Mouse (Mus musculus) thymus, adult 2 months (tissue): ENCODE measurements around the gene Arhgap6. TPM values are rescaled to one million over a fixed set of nuclear protein-coding genes. Genes with fewer than 3 reads are reported as not detected.
A peak's percentile ranks its signal among the peaks of the same experiment; 100 is the strongest.

Source experiments
- DNase-seq: peaks from one replicate; pipeline ENCODE4 v3.0.0; 2021
- H3K27ac ChIP-seq: fragments of 200-500 bp; 2 replicates; pipeline ENCODE4 v1.5.1; 2012; ENCODE audit warnings: low read length, control low read depth; ENCODE audit not compliant: control insufficient read depth, insufficient read depth
- H3K27me3 ChIP-seq: fragments of 200-500 bp; 2 replicates; pipeline ENCODE4 v1.6.1; 2012; ENCODE audit warnings: mild to moderate bottlenecking, low read length, moderate library complexity, mixed read lengths; ENCODE audit not compliant: control insufficient read depth, insufficient read depth
- H3K36me3 ChIP-seq: fragments of 200-500 bp; 2 replicates; pipeline ENCODE4 v1.6.1; 2012; ENCODE audit warnings: mild to moderate bottlenecking, low read length, moderate library complexity; ENCODE audit not compliant: control insufficient read depth, insufficient read depth
- H3K4me1 ChIP-seq: fragments of 200-500 bp; replicated peaks from 2 replicates; pipeline ENCODE4 v1.6.1; 2012; ENCODE audit warnings: low read length; ENCODE audit not compliant: control insufficient read depth, insufficient read depth
- H3K4me3 ChIP-seq: fragments of 200-500 bp; 2 replicates; pipeline ENCODE4 v1.5.1; 2012; ENCODE audit warnings: mild to moderate bottlenecking, low read length, control low read depth, moderate library complexity; ENCODE audit not compliant: control insufficient read depth, insufficient read depth
- CTCF ChIP-seq: fragments of 200-500 bp; IDR thresholded peaks from 2 replicates; pipeline ENCODE4 v1.5.1; 2012; ENCODE audit warnings: mild to moderate bottlenecking, control low read depth, low read length, moderate library complexity, borderline replicate concordance; ENCODE audit not compliant: control insufficient read depth, poor library complexity, insufficient read depth; ENCODE audit errors: extremely low read depth
- POLR2A ChIP-seq: fragments of 200-500 bp; IDR thresholded peaks from 2 replicates; pipeline ENCODE4 v1.6.1; 2012; ENCODE audit warnings: mild to moderate bottlenecking, low read length, control low read depth, moderate library complexity; ENCODE audit not compliant: control insufficient read depth, poor library complexity, insufficient read depth; ENCODE audit errors: extremely low read depth
- WGBS: fragments of 180-500 bp; shearing (Covaris S2); methylation state at CpG from one replicate; pipeline ENCODE4 v1.1.7; 2018; 5-methylcytosine and 5-hydroxymethylcytosine counted together
- polyA plus RNA-seq: library from polyadenylated mRNA; depleted of rRNA; stranded (reverse); fragments of >200 nt; gene quantifications from 2 replicates; pipeline ENCODE4 v1.2.3, GENCODE M21; 2012

Gene Arhgap6
- polyA plus RNA-seq, 1 experiment: 0.46 TPM

DNA sequence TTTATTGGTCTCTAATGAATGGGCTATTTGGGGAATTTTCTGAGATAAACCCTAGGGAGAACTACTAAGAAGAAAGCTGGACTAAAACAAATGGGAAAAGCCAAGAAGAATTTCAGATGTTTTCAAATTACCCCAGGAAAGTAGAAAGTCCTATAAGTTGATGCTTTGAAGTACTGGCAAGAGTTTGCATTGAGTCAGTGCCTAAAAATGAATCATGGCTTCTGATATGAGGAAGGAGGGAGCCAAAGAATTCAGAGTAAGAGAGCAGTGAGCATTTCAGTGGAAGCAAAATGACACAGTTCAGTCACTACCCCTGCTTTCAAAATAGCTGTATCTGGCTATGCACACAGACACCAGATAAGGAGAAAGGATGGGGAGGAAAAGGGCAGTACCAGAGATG, 461.8 kb downstream of the Arhgap6 start:
- TF ChIP-seq POLR2A: no peak
- no peak for TF ChIP-seq CTCF
- Histone ChIP-seq H3K27ac (no peak overlapping the region), H3K36me3 (no peaks in the 10 kb centered on the region), H3K4me1 (no peaks in the 10 kb centered on the region), H3K27me3 (no peaks in the 10 kb centered on the region), H3K4me3 (no peak overlapping the region)
- no peak for DNase-seq

- DNase-seq: no peak
- WGBS: 86% methylated on average over 3 of the region's 3 CpGs
- H3K4me3 ChIP-seq: no peak overlapping the region
- no peaks in the 10 kb centered on the region for H3K36me3 ChIP-seq
- TF ChIP-seq POLR2A: no peak
- no peak for TF ChIP-seq CTCF
- H3K4me1 ChIP-seq: no peaks in the 10 kb centered on the region
- H3K27me3 ChIP-seq: no peaks in the 10 kb centered on the region
- H3K27ac ChIP-seq: no peak overlapping the region
Observed at GRCm38 (mm10) chrX:169261034-169261433, 466.1 kb downstream of the Arhgap6 start.

DNA sequence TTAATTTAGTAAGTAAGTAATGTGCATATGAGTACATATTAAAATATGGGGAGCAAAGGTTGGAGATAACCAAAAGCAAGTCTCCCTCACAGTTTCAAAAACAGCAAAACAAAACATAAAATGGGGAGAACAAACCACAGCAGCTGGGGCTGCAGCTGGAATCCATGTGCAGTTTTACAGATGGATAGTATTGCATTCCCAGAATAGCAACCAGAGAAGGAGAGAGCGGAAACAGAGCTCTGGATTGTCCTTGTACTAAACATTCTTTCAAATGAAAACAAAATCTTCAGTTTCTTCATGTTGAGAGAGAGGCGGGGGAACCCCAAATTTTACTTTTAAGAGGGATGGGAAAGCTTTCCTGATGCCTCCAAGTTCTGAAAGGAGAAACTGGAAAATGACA, 467.3 kb downstream of the Arhgap6 start:
- Histone ChIP-seq H3K4me3 (no peak overlapping the region), H3K4me1 (no peaks in the 10 kb centered on the region), H3K27me3 (no peaks in the 10 kb centered on the region), H3K36me3 (no peaks in the 10 kb centered on the region), H3K27ac (no peak overlapping the region)
- 92% methylated on average over 2 of the region's 2 CpGs for WGBS
- DNase-seq: no peak
- TF ChIP-seq POLR2A (no peak), CTCF (no peak)

GRCm38 (mm10) chrX:169263433-169264172, 468.7 kb downstream of the Arhgap6 start:
- Histone ChIP-seq H3K27ac (no peak overlapping the region), H3K27me3 (no peaks in the 10 kb centered on the region), H3K36me3 (no peaks in the 10 kb centered on the region), H3K4me1 (no peaks in the 10 kb centered on the region), H3K4me3 (no peak overlapping the region)
- DNase-seq: no peak
- TF ChIP-seq CTCF (no peak), POLR2A (no peak)
- 76% methylated on average over 8 of the region's 8 CpGs for WGBS

DNA sequence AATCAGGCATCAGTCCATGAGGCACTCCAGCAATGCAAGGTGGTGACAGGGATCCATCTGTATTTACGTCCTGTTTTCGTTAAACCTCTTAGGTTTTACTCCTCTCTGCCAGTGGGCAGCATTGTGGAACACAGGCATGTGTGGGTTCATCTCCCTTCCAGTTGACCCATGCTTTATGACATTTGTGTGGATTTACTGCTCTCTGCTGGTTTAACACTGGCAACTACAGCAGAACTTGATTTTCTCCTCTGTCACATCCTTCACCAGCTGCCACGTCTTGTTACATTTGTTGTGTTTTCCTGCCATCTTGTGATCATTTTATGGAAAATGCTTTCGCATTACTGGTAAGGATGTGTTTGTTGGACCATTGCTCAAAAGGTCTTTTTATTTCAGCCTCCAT, 504.7 kb downstream of the Arhgap6 start:
- DNase-seq: no peak
- no peak overlapping the region for H3K27ac ChIP-seq
- H3K4me1 ChIP-seq: no peaks in the 10 kb centered on the region
- no peaks in the 10 kb centered on the region for H3K27me3 ChIP-seq
- no peaks in the 10 kb centered on the region for H3K36me3 ChIP-seq
- WGBS: 79% methylated on average over 4 of the region's 4 CpGs
- TF ChIP-seq CTCF (no peak), POLR2A (no peak)
- no peak overlapping the region for H3K4me3 ChIP-seq

- no peak overlapping the region for H3K27ac ChIP-seq
- H3K4me1 ChIP-seq: no peaks in the 10 kb centered on the region
- H3K4me3 ChIP-seq: no peak overlapping the region
- no peak for TF ChIP-seq POLR2A
- TF ChIP-seq CTCF: no peak
- WGBS: 89% methylated on average over 26 of the region's 26 CpGs
- DNase-seq: no peak
- no peaks in the 10 kb centered on the region for H3K27me3 ChIP-seq
- H3K36me3 ChIP-seq: no peaks in the 10 kb centered on the region
Observed at GRCm38 (mm10) chrX:169302271-169303045, 507.6 kb downstream of the Arhgap6 start.

DNA sequence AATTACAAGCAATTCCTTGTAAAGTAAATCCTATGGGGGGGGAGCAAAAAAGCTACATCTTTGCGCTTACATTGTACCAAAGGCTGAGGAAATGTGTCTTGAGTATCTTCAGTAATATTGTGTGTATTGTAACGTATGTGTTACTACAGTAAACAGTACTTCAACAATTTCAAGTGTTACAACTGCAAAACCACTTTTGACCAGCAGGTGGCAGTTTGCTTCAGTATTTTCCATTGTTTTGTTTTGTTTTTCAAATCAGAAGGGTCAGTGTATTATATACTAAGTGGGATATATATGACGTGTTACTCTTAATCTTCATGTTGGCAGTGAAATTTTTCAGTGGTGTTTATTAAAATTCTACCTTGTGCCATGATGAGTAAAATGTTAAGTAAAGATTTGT, 509.0 kb downstream of the Arhgap6 start:
- Histone ChIP-seq H3K27me3 (no peaks in the 10 kb centered on the region), H3K27ac (no peak overlapping the region), H3K4me1 (no peaks in the 10 kb centered on the region), H3K4me3 (no peak overlapping the region), H3K36me3 (no peaks in the 10 kb centered on the region)
- WGBS: 59% methylated on average over 3 of the region's 3 CpGs
- peak; percentile 27 for DNase-seq
- no peak for TF ChIP-seq POLR2A
- no peak for TF ChIP-seq CTCF
